Mouse (Mus musculus) midbrain, embryonic 10.5 days (tissue): ENCODE measurements around the gene Cdc20. TPM values are rescaled to one million over a fixed set of nuclear protein-coding genes. Genes with fewer than 3 reads are reported as not detected.
A peak's percentile ranks its signal among the peaks of the same experiment; 100 is the strongest.

Source experiments
- DNase-seq: peaks from one replicate; pipeline ENCODE4 v3.0.0-alpha.2; 2017; ENCODE audit warnings: low spot score
- H3K27ac ChIP-seq: fragments of 300-500 bp; sonication (generic); replicated peaks from 2 replicates; pipeline ENCODE4 v1.5.1; 2016; ENCODE audit warnings: mild to moderate bottlenecking
- H3K27me3 ChIP-seq: fragments of 300-500 bp; sonication (generic); 2 replicates; pipeline ENCODE4 v1.6.1; 2016; ENCODE audit warnings: low read depth, mild to moderate bottlenecking; ENCODE audit not compliant: poor library complexity, severe bottlenecking
- H3K36me3 ChIP-seq: fragments of 300-500 bp; sonication (generic); 2 replicates; pipeline ENCODE4 v1.6.1; 2016; ENCODE audit warnings: mild to moderate bottlenecking, moderate library complexity
- H3K4me1 ChIP-seq: fragments of 300-500 bp; sonication (generic); 2 replicates; pipeline ENCODE4 v1.6.1; 2016
- H3K4me3 ChIP-seq: fragments of 300-500 bp; sonication (generic); 2 replicates; pipeline ENCODE4 v1.5.1; 2016; ENCODE audit warnings: mild to moderate bottlenecking, moderate library complexity
- H3K9me3 ChIP-seq: fragments of 300-500 bp; sonication (generic); replicated peaks from 2 replicates; pipeline ENCODE4 v1.6.1; 2016; ENCODE audit warnings: mild to moderate bottlenecking
- WGBS: fragments of 180-500 bp; shearing (Covaris S2); methylation state at CpG from one replicate; pipeline ENCODE4 v1.1.7; 2016; 5-methylcytosine and 5-hydroxymethylcytosine counted together
- polyA plus RNA-seq: library from polyadenylated mRNA; unstranded; fragments of >200 nt; fragmentation: Nextera tagmentation; extraction: Ambion mirVana; gene quantifications from 2 replicates; pipeline ENCODE4 v1.2.1, GENCODE M21; 2016

Cdc20 gene
- 403 and 424 TPM in 2 replicates for polyA plus RNA-seq

- peak; percentile 95 for DNase-seq
- peaks cover 53% of the 10 kb centered on the region for H3K4me1 ChIP-seq
Measured at GRCm38 (mm10) chr4:118436820-118437603, at the start of gene Cdc20. Cdc20 (minus strand) TSS chr4:118437352.

DNA sequence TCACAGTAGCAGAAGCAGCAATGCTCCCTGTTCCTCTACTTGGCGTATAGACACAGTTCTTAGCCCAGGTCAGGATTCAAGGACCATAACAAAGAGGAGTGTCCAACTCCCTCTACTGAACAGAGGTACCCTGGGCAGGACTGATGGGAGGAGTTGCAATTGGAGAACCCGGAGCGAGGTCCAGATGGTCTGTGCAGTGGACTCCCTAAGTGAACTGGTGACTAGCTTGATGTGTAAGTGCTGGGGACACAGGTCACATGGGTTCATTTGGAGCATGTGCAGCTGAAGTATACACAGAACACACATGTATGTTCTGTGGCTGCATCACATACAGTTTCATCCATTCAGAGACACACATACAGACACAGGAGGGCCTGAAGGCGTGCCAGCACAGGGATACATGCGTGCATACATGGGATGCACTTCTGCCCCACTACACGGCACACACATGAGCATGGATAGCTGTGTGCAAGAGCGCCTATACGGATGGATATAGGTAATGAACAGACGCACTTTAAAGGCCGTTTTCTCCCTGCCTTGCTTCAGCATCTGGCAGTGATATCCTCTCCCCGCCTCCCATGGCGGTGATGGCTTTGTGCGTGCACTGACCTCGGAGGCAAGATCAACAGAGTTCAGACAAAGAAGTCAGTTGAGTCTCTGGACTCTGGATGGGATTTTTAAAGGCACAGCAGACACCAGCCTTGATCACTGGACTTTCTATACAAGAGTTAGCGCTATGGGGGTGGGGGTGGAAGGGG lies 39.8 kb upstream of the Cdc20 start:
- no peaks in the 10 kb centered on the region for H3K27me3 ChIP-seq
- H3K4me3 ChIP-seq: no peak overlapping the region
- H3K36me3 ChIP-seq: no peaks in the 10 kb centered on the region
- DNase-seq: peak; percentile 55
- H3K4me1 ChIP-seq: peaks cover 19% of the 10 kb centered on the region
- WGBS: 47% methylated on average over 15 of the region's 15 CpGs
- no peaks in the 10 kb centered on the region for H3K9me3 ChIP-seq
- peak overlapping the region; percentile 82 for H3K27ac ChIP-seq

More at GRCm38 (mm10) chr4:118436820-118437603, at the start of gene Cdc20:
- WGBS: under 1% methylated on average over 67 of the region's 67 CpGs
- H3K4me3 ChIP-seq: peak within 1 kb of the TSS; percentile 97
- H3K27ac ChIP-seq: peak within 1 kb of the TSS; percentile 95
- H3K9me3 ChIP-seq: no peaks in the 10 kb centered on the region
- H3K27me3 ChIP-seq: no peaks in the 10 kb centered on the region
- H3K36me3 ChIP-seq: peaks cover 42% of the 10 kb centered on the region

- Histone ChIP-seq H3K36me3 (no peaks in the 10 kb centered on the region), H3K27me3 (no peaks in the 10 kb centered on the region), H3K4me3 (no peak overlapping the region), H3K27ac (no peak overlapping the region), H3K4me1 (peaks cover 12% of the 10 kb centered on the region), H3K9me3 (no peaks in the 10 kb centered on the region)
- DNase-seq: no peak
- 93% methylated on average over 11 of the region's 11 CpGs for WGBS
Measured at GRCm38 (mm10) chr4:118472687-118473086, 35.5 kb upstream of the Cdc20 start.

DNA sequence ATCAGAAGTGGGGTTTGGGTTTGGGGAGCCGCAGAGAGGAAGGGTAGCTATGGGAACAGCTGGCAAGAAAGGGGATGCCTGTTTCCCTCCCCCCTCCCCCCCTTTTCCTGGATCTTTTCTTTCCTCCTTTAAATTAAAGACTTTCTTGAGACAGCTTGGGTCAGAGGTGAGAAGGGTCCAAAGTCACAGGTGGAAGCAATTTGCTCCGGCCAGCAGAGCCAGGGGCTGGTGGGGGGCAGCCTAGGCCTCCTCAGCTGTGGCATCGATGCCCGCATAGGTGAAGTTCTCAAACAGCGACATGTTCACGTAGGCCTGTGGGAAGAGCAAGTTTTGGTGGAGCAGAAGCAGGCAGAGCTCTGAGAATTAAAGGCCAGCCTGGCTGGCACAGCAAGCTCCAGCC lies 34.1 kb upstream of the Cdc20 start:
- Histone ChIP-seq H3K4me3 (no peak overlapping the region), H3K27ac (no peak overlapping the region), H3K9me3 (no peaks in the 10 kb centered on the region), H3K36me3 (no peaks in the 10 kb centered on the region), H3K27me3 (no peaks in the 10 kb centered on the region), H3K4me1 (no peaks in the 10 kb centered on the region)
- DNase-seq: no peak
- 70% methylated on average over 6 of the region's 6 CpGs for WGBS

DNA sequence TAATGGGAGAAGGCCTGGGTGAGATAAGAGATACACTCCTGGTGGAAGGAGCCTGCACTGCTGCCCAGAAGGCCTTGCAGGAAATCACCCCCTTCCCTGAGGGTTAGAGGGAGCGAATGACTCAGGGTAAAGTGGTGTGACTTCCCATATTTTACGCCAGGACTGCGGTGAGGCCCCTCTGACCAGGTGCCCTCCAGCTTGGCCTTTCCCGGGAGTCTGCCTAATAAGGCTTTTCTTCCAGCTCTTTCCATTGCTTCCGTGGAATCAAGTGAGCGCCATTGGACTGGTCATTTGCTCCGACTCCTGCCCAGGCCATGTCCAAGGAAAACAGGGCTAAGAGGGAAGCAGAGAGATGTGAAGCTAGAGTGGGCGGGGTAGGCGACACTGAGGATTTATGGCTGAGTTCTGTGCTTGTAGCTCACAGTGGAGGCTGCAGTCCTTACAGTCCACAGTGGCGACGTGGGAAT lies 28.6 kb upstream of the Cdc20 start:
- no peaks in the 10 kb centered on the region for H3K9me3 ChIP-seq
- no peaks in the 10 kb centered on the region for H3K27me3 ChIP-seq
- H3K4me3 ChIP-seq: no peak overlapping the region
- 0 out of 2 replicates have a peak, but pooled peaks cover 9% of the 10 kb centered on the region for H3K4me1 ChIP-seq
- DNase-seq: no peak
- 66% methylated on average over 11 of the region's 11 CpGs for WGBS
- H3K27ac ChIP-seq: no peak overlapping the region
- no peaks in the 10 kb centered on the region for H3K36me3 ChIP-seq

- no peaks in the 10 kb centered on the region for H3K9me3 ChIP-seq
- WGBS: 92% methylated on average over 3 of the region's 3 CpGs
- 0 out of 2 replicates have a peak, but pooled peaks cover 9% of the 10 kb centered on the region for H3K4me1 ChIP-seq
Measured at GRCm38 (mm10) chr4:118464956-118465355, 27.8 kb upstream of the Cdc20 start.

GRCm38 (mm10) chr4:118457345-118457975 lies 20.3 kb upstream of the Cdc20 start, which contains the start of gene Mpl:
Mpl (minus strand) TSS chr4:118457513.
- Histone ChIP-seq H3K27ac (no peak within 1 kb of the TSS), H3K36me3 (no peaks in the 10 kb centered on the region), H3K9me3 (no peaks in the 10 kb centered on the region), H3K4me1 (no peaks in the 10 kb centered on the region), H3K27me3 (no peaks in the 10 kb centered on the region), H3K4me3 (no peak within 1 kb of the TSS)
- DNase-seq: no peak
- 83% methylated on average over 9 of the region's 9 CpGs for WGBS

More at GRCm38 (mm10) chr4:118464956-118465355, 27.8 kb upstream of the Cdc20 start:
- no peak for DNase-seq
- H3K27me3 ChIP-seq: no peaks in the 10 kb centered on the region
- no peak overlapping the region for H3K27ac ChIP-seq
- no peak overlapping the region for H3K4me3 ChIP-seq
- H3K36me3 ChIP-seq: no peaks in the 10 kb centered on the region

GRCm38 (mm10) chr4:118446415-118447153 lies 9.4 kb upstream of the Cdc20 start:
- WGBS: 27% methylated on average over 24 of the region's 24 CpGs
- H3K36me3 ChIP-seq: no peaks in the 10 kb centered on the region
- peak overlapping the region; percentile 75 for H3K27ac ChIP-seq
- peak; percentile 31 for DNase-seq
- peaks cover 10% of the 10 kb centered on the region; the same call in 1 of the 2 replicates for H3K27me3 ChIP-seq
- H3K4me1 ChIP-seq: peaks cover 18% of the 10 kb centered on the region
- peak overlapping the region; percentile 62 for H3K4me3 ChIP-seq
- H3K9me3 ChIP-seq: no peaks in the 10 kb centered on the region

GRCm38 (mm10) chr4:118445781-118446414 lies 8.7 kb upstream of the Cdc20 start:
- Histone ChIP-seq H3K4me1 (peaks cover 18% of the 10 kb centered on the region), H3K4me3 (peak overlapping the region; percentile 62), H3K9me3 (no peaks in the 10 kb centered on the region), H3K27me3 (peaks cover 10% of the 10 kb centered on the region; the same call in 1 of the 2 replicates), H3K36me3 (no peaks in the 10 kb centered on the region), H3K27ac (peak overlapping the region; percentile 75)
- peak; percentile 60 for DNase-seq
- 16% methylated on average over 18 of the region's 18 CpGs for WGBS

DNA sequence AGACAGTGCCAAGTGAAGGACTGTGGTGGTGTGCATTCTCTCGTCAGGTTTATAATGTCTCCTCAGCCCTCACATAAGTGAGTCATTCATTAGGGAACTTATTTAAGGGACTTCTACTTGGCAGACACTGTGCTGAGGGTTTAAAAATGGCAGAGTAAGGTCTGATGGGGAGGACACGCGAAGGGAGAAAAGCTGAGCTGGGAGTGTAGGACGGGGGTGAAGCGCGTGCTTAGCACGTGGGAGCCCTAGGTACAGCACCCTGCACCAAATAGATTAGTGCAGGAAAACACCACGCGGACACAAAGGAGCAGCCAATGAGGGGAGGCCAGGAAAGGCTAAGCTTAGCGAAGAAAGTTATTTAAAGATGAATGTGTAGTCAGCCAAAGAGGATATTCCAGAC lies 7.9 kb upstream of the Cdc20 start:
- Histone ChIP-seq H3K27me3 (peaks cover 10% of the 10 kb centered on the region; the same call in 1 of the 2 replicates), H3K9me3 (no peaks in the 10 kb centered on the region), H3K36me3 (no peaks in the 10 kb centered on the region), H3K4me1 (peaks cover 18% of the 10 kb centered on the region), H3K4me3 (no peak overlapping the region), H3K27ac (no peak overlapping the region)
- WGBS: 88% methylated on average over 10 of the region's 10 CpGs
- no peak for DNase-seq

GRCm38 (mm10) chr4:118437829-118438253 lies 689 bp upstream of the Cdc20 start:
- H3K4me1 ChIP-seq: peaks cover 46% of the 10 kb centered on the region
- peak overlapping the region; percentile 97 for H3K4me3 ChIP-seq
- 9% methylated on average over 12 of the region's 12 CpGs for WGBS
- peak overlapping the region; percentile 95 for H3K27ac ChIP-seq
- H3K36me3 ChIP-seq: peaks cover 34% of the 10 kb centered on the region
- H3K9me3 ChIP-seq: no peaks in the 10 kb centered on the region
- DNase-seq: peak; percentile 46
- H3K27me3 ChIP-seq: no peaks in the 10 kb centered on the region
